Mouse (Mus musculus) cerebellum, adult 2 months (tissue): ENCODE data around the gene Fam43a.

Experiments used
- CTCF ChIP-seq: fragments of 200-500 bp; IDR thresholded peaks from 2 replicates; pipeline ENCODE4 v1.5.1; 2011; ENCODE audit warnings: low read depth, mild to moderate bottlenecking, control low read depth, low read length, moderate library complexity, borderline replicate concordance; ENCODE audit not compliant: insufficient read depth
- POLR2A ChIP-seq: fragments of 200-500 bp; IDR thresholded peaks from 2 replicates; pipeline ENCODE4 v1.6.1; 2011; ENCODE audit warnings: low read length, control low read depth, borderline replicate concordance; ENCODE audit not compliant: insufficient read depth

DNA sequence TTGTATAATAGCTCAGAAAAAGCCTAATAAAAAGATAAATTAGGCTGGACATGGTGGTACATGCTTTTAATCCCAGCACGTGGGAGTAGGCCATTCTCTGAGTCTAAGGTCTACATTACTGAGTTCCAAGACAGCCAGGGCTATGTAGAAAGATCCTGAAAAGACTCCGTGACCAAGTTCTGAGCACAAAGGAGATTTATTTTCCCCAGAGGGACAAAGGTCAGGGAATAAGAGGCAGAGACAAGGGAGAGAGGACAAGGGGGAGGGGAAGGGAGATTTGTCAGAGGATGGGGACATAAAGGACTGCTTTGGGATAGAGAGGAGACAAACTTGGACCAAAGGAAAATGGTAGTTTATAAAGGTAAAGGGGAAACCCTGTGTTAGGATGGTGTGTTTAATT lies 41.1 kb downstream of the Fam43a start:
- TF ChIP-seq CTCF (no peak), POLR2A (no peak)
